Mouse (Mus musculus) NIH3T3 (cell line): Measurements from ENCODE around the gene Rexo2.
A peak's percentile ranks its signal among the peaks of the same experiment; 100 is the strongest.
"Not testable (repeated sequence)": the region's sequence is repeated elsewhere in the genome, so short reads cannot be mapped to it uniquely, and the experiment has no call there.

Experiments used
- DNase-seq: peaks from one replicate; pipeline ENCODE4 v3.0.0-alpha.2; 2012; ENCODE audit warnings: low read depth

Rexo2 gene

DNA sequence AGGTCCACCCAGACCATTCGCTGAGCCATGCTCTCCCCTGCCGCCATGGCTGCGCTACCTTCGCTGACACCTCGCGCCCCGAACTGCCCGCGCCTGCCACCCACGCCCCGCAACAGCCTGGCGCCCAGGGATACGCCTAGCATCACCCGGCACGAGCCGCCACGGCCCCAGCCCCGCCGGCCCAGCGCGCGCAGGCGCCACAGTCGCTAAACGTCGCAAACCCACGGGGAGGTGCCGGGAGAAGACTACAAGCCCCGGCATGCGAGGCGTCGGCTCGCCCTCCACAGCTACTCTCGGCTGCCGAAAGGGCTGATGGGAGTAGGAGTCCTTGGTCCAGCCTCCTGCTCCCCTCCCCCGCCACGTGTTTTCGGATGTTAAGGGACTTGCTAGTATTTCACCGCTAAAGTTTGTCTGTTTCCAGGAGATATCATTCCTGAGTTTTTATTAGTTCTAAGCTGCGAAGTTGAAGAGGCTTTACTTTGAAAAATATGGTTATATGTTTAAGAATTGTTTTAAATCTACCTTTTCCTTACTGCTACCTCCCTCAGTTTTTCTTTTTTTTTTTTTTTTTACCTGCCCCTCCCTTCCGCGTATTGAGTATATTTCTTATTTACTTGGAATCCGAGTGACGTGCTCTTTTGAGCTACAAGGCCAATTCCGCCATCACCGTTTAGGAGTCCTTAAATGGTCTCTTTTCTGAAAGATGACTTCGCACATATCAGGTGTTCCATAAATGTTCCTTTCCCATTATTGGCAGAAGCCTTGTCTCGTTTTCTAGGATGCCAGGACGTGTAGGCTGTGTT lies at the start of gene Rexo2:
Rexo2 (minus strand) TSS at position 213 of the 803 bp plus-strand sequence.
- DNase-seq, result peak; percentile 94

GRCm38 (mm10) chr9:48526520-48526919 lies 46.1 kb upstream of the Rexo2 start:
- no peak for DNase-seq

DNA sequence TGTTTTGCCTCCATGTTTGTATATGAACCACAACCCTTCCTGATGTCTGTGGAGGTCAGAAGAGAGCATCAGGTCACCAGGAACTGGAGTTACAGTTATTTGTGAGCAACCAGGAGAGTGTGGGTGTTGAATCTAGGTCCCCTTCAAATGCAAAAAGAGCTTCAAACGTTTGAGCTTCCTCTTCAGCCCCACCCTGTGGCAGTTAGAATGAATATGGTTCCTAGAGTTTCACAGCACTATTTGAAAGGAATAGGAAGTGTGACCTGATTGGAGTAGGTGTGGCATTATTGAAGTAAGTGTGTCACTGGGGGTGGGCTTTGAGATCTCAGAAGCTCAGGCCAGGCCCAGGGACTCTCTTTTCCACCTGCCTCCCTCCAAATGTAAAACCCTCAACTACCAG lies 45.1 kb upstream of the Rexo2 start:
- no peak for DNase-seq

- DNase-seq, result not testable (repeated sequence)
These were observed 40.0 kb upstream of the Rexo2 start for GRCm38 (mm10) chr9:48520405-48520804.

DNA sequence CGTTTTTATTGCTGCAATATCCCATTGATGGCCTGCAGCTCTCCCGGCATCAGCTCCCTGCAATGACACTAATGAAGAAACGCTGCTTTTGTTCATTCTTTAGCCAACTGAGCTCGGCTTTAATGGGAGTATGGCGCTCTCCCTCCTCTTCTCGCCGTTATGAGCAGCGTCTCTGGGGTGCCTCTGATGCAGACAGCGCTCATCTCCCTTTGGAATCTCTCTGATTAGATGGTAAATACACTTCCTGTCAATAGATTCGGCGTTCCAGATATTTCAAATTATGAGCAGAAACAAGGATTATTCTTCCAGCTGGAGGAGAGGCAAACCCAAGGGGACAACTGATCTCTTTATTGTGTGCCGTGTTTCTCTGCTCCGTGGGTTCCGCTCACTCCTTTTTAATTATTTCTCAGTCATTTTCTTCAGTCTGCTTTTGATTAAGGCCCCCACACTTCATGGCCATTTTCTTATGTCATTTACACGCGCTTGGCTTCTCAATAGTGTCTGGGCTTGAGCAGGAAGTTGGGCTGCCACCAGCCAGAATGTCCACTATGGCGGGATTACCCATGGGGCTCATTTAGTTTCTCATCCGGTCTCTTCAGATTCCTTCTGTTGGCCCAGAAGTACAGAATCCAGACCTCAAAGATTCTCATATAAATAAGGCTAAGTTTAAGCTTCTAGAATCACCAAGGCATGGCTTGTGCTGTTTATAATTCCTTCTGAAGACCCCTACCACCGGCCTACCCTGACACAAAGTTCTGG lies 37.1 kb upstream of the Rexo2 start:
- DNase-seq, result no peak

GRCm38 (mm10) chr9:48516615-48517371 lies 36.4 kb upstream of the Rexo2 start:
- DNase-seq, result no peak

GRCm38 (mm10) chr9:48515332-48515731 lies 34.9 kb upstream of the Rexo2 start:
- peak; percentile 8 for DNase-seq

- DNase-seq, result no peak
These were observed 29.7 kb upstream of the Rexo2 start for GRCm38 (mm10) chr9:48510134-48510533.

DNA sequence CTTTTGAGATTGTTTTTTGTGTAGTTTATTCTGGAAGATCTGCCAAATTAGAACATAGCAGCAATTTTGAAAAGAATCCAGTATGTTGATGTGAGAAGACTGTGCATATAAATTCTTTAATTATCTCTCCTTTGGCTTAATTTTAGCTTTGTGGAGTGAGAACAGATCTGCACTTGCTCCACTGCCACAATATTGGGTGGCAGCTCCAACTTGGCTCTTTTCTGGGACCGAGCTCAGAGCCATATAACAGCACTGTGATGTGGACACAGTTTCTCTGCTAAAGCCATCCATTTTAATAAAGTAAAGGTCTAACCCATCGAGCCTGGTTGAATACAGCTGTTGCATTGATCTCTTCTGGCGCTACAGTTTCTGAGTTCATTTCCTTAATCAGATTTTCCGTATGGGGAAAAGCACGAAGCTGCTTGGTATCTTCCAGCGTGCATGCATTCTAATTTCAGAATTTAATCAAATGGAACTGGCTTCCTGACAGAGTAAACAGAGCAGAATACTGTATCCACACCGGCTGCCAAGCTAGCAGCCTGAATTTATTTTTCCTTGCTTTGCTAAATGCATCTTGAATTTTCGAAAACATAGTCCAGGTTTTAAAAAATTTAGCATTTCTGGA lies 24.4 kb upstream of the Rexo2 start:
- DNase-seq, result no peak

DNA sequence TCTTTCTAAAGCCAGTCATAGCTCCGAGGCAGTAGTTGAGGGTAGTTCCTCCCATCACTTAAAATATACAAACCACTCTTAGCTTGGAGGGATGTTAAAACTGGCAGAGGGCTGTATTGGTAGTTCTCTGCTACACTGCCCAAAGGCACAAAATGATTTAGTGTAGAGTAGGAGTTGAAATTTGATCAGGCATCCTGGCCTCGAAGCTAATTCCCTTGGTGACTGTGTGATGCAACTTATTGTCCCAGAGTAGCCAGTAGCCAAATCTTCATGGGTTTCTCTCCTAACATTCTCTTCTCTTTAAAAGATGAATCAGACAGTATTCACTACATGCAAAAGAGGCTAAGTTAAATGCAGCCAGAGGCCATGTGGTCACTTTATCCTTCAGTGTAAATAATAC lies 22.6 kb upstream of the Rexo2 start:
- DNase-seq, result peak; percentile 62

DNA sequence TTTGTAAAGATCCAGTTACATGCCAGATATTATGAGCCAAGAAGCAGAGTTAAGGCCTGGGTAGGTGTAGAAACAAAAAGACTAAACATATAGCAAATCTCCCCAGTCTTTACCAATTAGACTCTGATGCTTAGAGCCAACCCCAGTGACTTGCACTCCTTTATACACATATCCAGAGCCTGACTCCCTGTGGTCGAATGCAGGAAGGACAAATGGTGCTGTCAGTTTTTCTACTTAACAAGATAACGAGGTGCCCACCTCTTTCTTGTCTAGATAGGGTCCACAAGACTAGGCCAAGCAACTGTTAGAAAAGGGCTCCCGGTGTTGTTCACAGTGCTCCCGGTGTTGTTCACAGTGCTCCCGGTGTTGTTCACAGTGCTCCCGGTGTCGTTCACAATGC lies 20.8 kb upstream of the Rexo2 start:
- DNase-seq, result no peak

GRCm38 (mm10) chr9:48495548-48495932 lies 15.1 kb upstream of the Rexo2 start:
- no peak for DNase-seq

DNA sequence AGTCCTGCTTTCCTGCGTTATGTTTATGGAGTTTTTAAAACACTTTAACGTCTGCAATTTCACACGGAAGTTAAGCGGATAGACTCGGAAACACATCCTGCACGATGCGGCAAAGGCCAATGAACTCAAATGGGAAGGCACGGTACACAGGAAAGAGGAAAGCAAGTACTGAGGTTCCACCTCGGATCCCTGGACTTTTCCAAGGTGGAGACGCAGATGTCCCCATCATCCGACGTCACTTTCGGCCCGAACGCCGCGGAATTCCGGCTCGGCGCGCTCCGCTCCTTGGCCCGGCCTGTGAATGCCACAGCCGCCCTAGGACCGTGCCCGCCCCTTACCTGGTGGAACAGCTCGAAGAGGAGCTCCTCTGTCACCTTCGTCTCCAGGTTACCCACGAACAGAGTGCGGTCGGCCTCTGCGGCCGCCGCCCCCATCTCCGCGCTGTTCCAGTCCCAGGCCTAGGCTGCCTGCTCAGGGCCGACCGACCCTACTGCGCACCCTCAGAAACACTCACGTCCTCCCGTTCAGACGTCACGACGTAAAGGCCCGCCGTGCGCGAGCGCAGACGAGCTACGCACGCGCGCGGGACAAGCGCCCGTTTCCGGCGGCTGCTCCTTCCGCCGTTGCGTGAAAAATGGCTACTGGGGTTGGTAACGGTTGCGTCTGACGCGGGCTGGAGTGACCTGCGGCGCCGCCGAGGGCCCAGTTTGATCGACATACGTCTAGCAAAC lies 14.6 kb upstream of the Rexo2 start, which contains the start of the genes Rbm7 and Gm5617:
Rbm7 (minus strand) TSS at position 483 of the 731 bp plus-strand sequence.
Gm5617 (plus strand) TSS at position 626 of the 731 bp plus-strand sequence.
- DNase-seq, result peak; percentile 97

DNA sequence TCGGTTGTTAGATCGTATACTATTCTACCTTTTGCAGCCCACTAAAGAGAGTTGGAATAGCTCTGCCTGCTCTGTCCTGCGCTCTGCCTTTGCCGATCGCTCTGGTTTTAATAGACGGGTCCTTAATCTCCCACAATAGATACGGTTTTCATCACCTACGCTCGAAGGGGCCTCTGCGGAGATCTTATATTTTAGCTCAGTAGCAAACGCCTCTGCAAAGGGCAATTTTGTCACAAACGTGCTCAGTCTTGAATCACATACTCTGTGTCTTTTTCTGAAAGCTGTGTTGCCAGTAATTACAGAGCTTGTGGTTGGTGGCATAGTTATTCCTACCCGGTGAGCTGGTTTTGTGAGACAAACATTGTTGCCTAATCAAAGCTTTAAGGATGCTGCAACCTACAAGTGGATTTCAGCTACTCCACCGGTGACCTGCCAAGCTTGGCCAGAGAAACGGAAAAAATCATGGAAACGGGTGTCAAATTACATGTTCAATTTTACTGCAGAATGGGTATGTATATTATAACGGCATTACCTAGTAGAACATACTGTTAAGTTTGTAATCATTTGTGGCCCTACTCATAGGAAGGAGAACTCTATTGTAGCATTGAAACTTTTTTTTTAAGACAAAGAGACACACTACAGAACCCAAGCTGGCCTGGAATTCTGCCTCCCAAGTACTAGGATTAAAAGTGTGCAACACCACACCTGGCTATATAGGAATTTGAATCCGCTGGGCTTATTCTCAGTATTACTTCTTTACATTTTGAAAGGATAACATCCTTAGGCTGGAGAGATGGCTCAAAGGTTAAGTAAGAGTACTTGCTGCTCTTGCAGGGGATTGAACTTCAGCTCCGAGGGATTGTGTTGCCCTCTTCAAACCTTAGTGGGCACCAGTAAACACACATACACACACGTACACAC lies 1.1 kb upstream of the Rexo2 start:
- peak; percentile 80 for DNase-seq

GRCm38 (mm10) chr9:48479838-48480410 lies 499 bp downstream of the Rexo2 start:
- peak; percentile 56 for DNase-seq

DNA sequence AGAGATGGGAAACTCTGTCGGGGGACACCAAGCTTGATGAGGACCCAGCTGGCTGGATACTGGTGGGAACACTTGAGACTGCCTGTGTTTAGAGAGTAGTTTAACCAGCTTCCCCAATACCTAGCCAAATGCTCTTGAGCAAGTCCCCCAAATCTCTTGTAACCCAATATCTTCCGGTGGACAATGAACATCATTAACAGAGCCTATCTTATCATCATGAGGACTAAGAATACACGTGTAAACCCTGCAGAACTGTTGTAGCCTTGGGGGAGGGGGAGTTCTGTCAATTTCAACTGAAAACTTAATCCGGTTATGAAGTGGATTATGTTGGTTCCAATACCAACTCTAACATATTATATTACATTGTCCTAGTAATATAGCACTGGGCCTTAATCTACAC lies 1.6 kb downstream of the Rexo2 start:
- no peak for DNase-seq

GRCm38 (mm10) chr9:48476236-48477165 lies 3.9 kb downstream of the Rexo2 start:
- DNase-seq, result peak; percentile 7

DNA sequence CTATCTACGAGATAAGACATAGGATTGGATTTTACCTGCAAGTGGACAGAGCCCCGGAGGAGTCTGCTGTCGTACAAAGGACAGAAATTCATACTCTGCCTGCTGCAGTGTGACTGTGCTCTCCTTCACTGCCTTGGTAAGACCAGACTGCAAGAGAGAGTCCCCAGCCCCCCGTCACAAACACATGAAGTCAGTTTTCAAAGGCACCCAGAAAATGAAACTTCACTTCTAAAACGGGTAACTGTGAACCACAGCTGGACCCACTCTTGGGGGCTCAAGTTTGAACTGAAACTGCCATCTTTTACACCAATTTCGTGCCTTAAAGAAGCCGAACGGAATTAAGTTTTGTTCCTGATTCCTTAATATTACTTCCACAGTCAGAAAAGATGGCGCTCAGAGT lies 6.1 kb downstream of the Rexo2 start:
- no peak for DNase-seq

DNA sequence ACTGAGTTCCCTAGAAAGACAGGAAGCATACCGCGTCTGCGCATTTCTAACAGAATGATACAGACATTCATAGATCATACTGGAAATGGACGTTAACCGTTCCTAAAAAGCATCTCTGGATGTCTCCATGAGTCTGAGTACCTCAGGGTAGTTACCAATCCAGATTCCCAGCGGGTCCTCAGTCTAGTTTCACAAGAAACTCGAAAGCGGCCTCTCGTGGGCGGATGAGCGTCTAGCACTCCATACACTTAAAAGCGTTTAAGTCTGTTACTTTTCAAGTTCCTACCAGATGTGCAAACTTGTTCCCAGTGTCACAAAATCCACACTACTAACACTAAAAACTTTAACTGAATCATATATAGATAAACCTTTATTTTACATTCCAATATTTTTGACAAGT lies 7.3 kb downstream of the Rexo2 start:
- no peak for DNase-seq
